Mouse (Mus musculus): ENCODE data around the gene Dgkh.

DNA sequence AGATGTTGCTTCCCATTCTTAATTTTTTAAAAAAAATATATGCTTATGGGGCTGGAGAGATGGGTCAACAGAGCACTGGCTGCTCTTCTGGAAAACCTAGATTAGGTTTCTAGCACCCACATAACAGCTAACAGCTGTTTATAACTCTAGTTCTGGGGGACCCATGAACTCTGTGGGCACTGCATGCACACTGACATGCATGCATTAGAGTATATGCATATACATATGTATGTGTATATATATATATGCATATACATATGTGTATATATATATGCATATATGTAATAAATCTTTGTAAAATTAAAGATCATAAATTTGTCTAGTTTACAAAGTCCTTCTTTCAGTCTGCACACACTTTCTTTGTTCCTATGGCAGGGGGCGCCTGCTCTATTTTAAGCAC lies 192.8 kb downstream of the Dgkh start:
- TF ChIP-seq CTCF (IDR thresholded peaks at IDR 0.05; ENCODE audit: control insufficient read depth, insufficient read depth, low read length) (no peak), POLR2A (IDR thresholded peaks at IDR 0.05; ENCODE audit: borderline replicate concordance, control insufficient read depth, low read depth, low read length) (no peak)
